Mouse (Mus musculus) bone marrow macrophage, adult 2 months (primary cell): ENCODE results near the gene Urad. TPM values are rescaled to one million over a fixed set of nuclear protein-coding genes. Genes with fewer than 3 reads are reported as not detected.
A peak's percentile ranks its signal among the peaks of the same experiment; 100 is the strongest.

Experiments
- H3K27ac ChIP-seq: 2 replicates; pipeline ENCODE4 v1.5.1; 2012; ENCODE audit warnings: low read depth, low read length; ENCODE audit not compliant: insufficient read depth
- H3K4me1 ChIP-seq: 2 replicates; pipeline ENCODE4 v1.6.1; 2012; ENCODE audit warnings: low read length; ENCODE audit not compliant: control insufficient read depth, insufficient read depth
- H3K4me3 ChIP-seq: 2 replicates; pipeline ENCODE4 v1.5.1; 2012; ENCODE audit warnings: mild to moderate bottlenecking, low read length, moderate library complexity; ENCODE audit not compliant: insufficient read depth
- CTCF ChIP-seq: IDR thresholded peaks from 2 replicates; pipeline ENCODE4 v1.5.1; 2012; ENCODE audit warnings: low read depth, mild to moderate bottlenecking, low read length, moderate library complexity
- POLR2A ChIP-seq: IDR thresholded peaks from 2 replicates; pipeline ENCODE4 v1.6.1; 2012; ENCODE audit warnings: mild to moderate bottlenecking, low read depth, low read length, borderline replicate concordance
- polyA plus RNA-seq: library from polyadenylated mRNA; stranded (reverse); fragments of >200 nt; gene quantifications from 2 replicates; pipeline ENCODE4 v1.2.4, GENCODE M21; 2012; ENCODE audit not compliant: missing spikeins, insufficient read depth, insufficient read length

The Urad gene
- polyA plus RNA-seq, 1 experiment = not detected

DNA sequence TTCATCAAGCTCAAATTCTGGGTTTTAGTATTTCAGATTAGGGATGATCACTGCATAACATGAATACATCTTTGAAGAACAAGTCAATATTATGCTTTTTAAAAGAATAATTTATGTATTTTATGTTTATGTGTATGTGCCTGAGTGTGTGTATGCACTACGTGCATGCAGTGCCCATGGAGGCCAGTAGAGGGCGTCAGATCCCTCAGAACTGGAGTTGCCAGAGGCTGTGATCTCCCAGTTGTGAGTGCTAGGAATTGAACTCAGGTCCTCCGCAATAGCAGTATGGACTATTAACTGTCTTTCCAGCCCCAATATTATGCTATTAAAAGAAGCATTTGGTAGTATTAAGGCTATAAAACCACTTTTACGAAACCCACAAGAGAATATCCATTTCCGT lies 5.4 kb upstream of the Urad start:
- no peak for TF ChIP-seq POLR2A
- no peak for TF ChIP-seq CTCF
- Histone ChIP-seq H3K27ac (no peak overlapping the region), H3K4me1 (no peaks in the 10 kb centered on the region), H3K4me3 (no peak overlapping the region)

DNA sequence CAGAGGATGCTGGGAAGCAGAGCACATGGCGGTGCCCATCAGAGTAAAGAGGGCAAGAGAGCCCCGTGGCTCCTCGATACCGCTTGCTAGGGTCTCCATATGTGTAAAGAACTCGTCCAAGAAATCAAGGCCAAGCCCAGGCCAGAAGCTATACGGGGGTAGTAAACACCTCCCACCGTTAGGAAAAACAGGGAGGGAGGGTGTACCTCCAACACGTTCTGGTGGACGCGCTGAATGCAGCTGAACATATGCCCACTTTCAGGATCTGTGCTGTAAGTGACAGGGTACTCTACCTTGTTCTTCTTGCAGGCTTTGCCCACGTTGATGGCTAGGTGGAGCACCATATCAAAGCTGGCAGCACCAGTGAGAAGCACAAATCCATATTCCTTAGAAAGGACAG lies 3.7 kb upstream of the Urad start:
- H3K4me1 ChIP-seq = no peaks in the 10 kb centered on the region
- H3K27ac ChIP-seq = no peak overlapping the region
- H3K4me3 ChIP-seq = no peak overlapping the region
- no peak for TF ChIP-seq POLR2A
- no peak for TF ChIP-seq CTCF

DNA sequence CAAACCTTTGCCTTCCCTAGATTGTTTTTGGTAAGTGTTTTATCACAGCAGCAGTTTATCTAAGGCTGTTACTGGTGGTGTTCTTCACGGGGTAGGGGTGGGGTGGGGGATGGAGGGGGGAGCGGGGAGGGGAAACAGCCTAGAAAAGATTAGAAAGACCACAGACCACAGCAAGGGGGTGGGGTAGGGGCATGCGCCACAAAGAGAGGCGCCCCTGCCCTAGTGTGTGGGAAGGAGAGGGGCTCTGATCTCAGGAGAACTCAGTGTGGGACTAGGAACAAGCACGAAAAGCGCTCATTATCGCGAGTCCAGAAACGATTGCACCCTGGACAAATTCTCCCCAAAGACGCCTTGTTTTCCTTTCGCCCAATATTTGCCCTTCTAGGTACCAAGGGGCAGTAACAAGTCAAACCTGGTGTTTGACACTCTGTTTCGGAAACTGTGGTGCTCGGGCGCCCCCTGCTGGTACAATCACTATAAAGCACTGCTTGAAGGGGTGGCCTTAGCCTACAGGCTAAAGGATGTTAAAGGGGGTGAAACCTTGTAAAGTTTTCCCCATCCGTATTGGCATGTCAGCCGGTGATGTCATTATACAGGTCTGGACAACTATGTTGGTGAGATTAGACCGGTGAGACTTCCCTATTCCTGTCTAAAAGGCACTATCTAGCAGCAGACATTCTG lies 1.1 kb upstream of the Urad start:
- Histone ChIP-seq H3K27ac (no peak overlapping the region), H3K4me3 (no peak overlapping the region), H3K4me1 (no peaks in the 10 kb centered on the region)
- TF ChIP-seq POLR2A = no peak
- peak; percentile 82 for TF ChIP-seq CTCF

DNA sequence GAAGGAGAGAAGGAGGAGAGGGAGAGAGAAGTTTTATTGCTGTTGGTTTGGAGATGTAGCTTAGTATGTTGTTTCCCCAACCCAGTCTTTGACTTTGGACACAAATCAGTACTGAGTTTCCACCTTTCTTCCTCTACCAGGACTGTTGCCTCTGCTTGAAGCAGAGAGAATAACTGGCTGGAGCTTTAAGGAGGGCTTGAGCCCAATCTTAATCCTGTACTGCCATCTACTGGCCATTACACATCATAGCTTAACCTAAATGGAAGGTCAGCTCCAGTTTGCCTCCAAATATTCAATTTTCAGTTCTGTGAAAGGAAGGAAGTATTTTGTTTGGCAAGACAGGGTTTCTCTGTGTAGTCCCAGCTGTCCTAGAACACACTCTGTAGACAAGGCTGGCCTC lies 2.6 kb downstream of the Urad start:
- no peaks in the 10 kb centered on the region for H3K4me1 ChIP-seq

DNA sequence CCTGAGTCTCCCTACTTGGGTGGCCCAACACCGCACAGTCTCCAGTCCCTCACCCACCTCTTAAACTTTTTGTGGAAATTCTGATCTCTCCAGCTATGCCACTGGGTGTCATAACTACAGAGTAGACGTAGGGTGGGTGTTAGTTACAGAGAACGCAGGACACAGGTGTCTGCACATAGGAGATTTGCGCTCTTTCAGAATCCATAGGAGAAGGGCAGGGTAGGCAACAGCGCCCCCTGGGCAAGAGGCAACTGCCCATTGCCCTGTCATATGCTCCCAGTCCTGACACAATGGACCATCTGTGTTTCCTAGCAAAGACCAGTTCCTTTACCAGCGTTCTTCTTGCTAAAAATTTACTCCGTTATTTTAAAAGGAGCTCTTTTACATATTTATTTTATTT lies 4.2 kb downstream of the Urad start:
- TF ChIP-seq POLR2A = no peak
- no peak for TF ChIP-seq CTCF
- Histone ChIP-seq H3K4me3 (no peak overlapping the region), H3K27ac (no peak overlapping the region), H3K4me1 (no peaks in the 10 kb centered on the region)

More for the DNA sequence above, 2.6 kb downstream of the Urad start:
- Histone ChIP-seq H3K27ac (no peak overlapping the region), H3K4me3 (no peak overlapping the region)
- TF ChIP-seq POLR2A = no peak

DNA sequence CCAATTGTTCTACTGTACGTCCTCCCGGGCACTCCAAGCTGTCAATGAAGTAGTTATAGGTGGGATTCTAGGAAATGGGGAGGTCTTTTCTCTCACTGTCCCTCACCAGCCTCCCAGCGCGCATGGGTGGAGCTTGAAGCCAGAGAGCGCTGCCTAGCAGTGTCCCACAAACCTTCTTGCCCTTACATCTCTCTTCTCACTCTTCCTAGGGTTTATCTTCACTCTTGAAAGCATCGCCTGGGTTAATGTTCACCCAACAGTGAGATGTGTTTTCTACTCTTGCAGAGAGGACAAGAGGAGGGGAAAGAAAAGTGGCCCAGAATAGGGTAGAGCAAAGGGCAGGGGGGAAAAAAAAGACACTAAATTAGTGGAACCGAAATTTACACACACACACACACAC lies 4.9 kb downstream of the Urad start:
- no peak overlapping the region for H3K27ac ChIP-seq

DNA sequence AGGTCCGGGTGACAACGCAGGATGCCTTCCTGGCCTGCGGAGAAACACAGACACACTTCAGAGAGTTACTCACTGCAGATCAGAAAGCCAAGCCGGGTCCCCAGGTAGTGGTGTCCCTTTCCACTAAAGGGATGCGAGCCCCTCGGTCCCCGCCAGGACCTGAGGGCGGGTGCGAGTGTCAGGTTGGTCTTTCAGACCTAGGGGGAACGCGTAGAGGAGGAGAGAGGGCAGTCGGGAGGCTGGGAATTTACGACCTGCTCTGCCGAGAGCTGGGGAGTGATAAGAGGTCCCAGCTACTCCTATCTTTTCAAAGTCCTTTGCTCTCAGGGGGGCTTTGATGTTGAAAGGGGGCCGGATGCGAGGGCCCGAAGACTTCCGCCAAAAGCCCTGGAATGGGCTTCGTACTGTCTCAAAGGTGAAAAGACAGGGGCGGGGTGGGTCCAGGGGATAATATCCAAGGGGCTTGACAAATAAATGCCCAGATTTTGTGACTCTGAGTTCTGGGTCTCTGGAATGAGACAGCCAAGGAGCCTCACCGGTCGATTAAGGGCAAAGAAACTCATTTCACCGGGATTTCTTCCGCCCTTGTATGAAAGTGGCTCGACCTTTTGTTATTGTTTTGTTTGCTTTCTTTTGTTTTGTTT lies 6.7 kb downstream of the Urad start:
- H3K27ac ChIP-seq = no peak overlapping the region
- no peaks in the 10 kb centered on the region for H3K4me1 ChIP-seq
- no peak overlapping the region for H3K4me3 ChIP-seq
- TF ChIP-seq POLR2A = no peak
- TF ChIP-seq CTCF = no peak

More for the DNA sequence above, 4.9 kb downstream of the Urad start:
- no peaks in the 10 kb centered on the region for H3K4me1 ChIP-seq
- TF ChIP-seq POLR2A = no peak
- no peak for TF ChIP-seq CTCF
- no peak overlapping the region for H3K4me3 ChIP-seq

DNA sequence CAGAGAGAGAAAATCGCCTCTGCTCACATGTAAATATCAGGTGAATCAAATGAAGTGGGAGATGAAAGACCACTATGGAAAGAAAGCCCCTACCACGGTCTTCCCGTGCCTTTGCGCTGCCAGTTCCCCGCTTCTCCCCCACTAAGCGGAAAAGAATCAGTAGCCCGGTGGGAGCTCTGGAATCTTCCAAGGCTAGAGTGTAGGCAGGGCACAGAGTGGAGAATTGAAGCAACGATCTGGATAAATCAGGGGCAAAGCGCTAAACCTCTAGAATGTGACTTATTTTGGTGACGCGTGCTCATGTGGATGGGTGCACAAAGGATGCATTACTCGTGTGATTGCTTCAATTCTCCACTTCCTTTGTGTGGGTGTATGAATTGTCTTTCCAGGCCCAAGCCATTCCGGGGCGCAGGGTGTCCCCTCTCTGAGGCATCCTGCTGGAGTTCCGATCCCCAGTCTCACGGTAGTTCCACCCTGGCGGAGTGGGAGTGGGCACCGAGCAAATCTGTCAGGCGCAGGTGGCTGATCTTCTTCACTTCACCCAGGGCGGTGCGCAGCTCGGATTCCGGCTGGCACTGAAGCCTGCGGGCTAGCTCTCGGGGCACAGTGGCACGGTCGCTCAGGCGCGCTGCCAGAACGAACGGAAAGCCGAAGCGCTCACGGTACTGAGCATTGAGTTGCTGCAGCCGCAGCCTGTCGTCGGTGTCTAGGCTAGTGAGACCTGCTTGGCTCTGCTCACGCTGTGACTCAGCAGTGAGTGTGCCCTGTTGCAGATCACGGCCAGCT lies 7.4 kb downstream of the Urad start:
- Histone ChIP-seq H3K27ac (no peak overlapping the region), H3K4me1 (no peaks in the 10 kb centered on the region), H3K4me3 (no peak overlapping the region)
- TF ChIP-seq POLR2A (no peak), CTCF (no peak)

DNA sequence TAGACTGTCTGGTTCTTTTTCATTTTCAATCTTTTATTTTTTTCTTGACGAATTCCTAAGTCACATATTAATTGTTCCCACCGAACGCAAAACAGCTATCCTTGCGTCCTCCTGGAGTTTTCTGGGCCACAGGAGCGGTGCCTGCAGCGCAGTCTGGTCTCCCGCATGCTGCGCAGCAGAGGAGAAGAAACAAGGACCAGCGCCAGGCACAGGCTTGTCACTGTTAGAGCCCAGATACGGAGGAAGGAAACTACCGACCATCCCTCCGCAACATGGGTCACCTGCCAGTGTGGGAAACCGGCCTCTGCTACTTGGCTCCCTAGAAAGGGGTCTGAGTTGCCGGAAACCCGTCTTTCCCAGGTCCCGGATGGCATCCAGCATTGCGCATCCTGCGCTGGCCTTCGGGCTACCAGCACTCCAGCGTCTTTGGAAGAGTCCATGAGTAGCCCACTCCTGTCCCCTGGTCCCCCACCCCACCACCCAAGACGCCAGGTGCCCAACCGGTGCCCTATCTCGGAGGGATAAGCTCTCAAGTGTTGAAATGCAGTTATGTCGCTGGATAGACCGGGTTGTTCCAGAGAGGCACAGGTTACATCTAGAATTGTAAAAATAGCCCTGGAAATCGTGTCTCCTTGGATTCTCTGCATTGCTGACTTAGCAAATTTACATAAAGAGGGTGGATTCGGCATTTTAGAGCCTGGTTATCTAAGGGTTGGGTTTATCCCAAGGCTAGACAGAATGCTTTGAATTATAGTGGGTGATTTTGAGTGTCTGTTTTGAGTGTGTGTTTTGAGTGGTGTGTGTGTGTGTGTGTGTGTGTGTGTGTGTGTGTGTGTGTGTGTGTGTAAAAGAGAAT lies 9.2 kb downstream of the Urad start:
- TF ChIP-seq POLR2A (no peak), CTCF (no peak)
- H3K4me1 ChIP-seq = no peaks in the 10 kb centered on the region
- no peak overlapping the region for H3K27ac ChIP-seq
- H3K4me3 ChIP-seq = no peak overlapping the region
